Mouse (Mus musculus) ES-E14 (cell line): ENCODE measurements around the gene Ikzf3. TPM values are rescaled to one million over a fixed set of nuclear protein-coding genes. Genes with fewer than 3 reads are reported as not detected.

Experiments
- DNase-seq: peaks from one replicate; pipeline ENCODE4 v3.0.0-alpha.2; 2013; ENCODE audit warnings: low read depth, low spot score
- H3K27ac ChIP-seq: 2 replicates; pipeline ENCODE4 v1.5.1; 2012; ENCODE audit warnings: low read depth, mild to moderate bottlenecking, low read length, moderate library complexity, mixed read lengths; ENCODE audit not compliant: poor library complexity, insufficient read depth, severe bottlenecking
- H3K36me3 ChIP-seq: 2 replicates; pipeline ENCODE4 v1.6.1; 2012; ENCODE audit warnings: mild to moderate bottlenecking, low read length, moderate library complexity, mixed read lengths; ENCODE audit not compliant: control insufficient read depth, poor library complexity, insufficient read depth, severe bottlenecking
- H3K4me1 ChIP-seq, 2 experiments: fragments of 150-350 bp in 1 of 2; sonication (generic) in 1 of 2; 2 replicates each; pipeline ENCODE4 v1.6.1; 2012; ENCODE audit warnings: low read length in 2 of 2, mild to moderate bottlenecking in 1 of 2, mixed read lengths in 1 of 2; ENCODE audit not compliant: control insufficient read depth in 2 of 2, insufficient read depth in 2 of 2, poor library complexity in 1 of 2
- H3K4me3 ChIP-seq, 2 experiments: fragments of 150-350 bp in 1 of 2; sonication (generic) in 1 of 2; 2 replicates each; pipeline ENCODE4 v1.5.1; 2012; ENCODE audit warnings: low read length in 2 of 2, low read depth in 1 of 2, mild to moderate bottlenecking in 1 of 2, mixed read lengths in 1 of 2; ENCODE audit not compliant: insufficient read depth in 1 of 2, poor library complexity in 1 of 2, severe bottlenecking in 1 of 2
- H3K9ac ChIP-seq: 2 replicates; pipeline ENCODE4 v1.6.1; 2012; ENCODE audit warnings: low read depth, mild to moderate bottlenecking, low read length, mixed read lengths; ENCODE audit not compliant: poor library complexity, insufficient read depth, severe bottlenecking
- H3K9me3 ChIP-seq: fragments of 150-350 bp; sonication (generic); 2 replicates; pipeline ENCODE4 v1.6.1; 2012; ENCODE audit warnings: low read depth, mild to moderate bottlenecking, low read length; ENCODE audit not compliant: control insufficient read depth, insufficient read depth
- CHD2 ChIP-seq: IDR thresholded peaks from 2 replicates; pipeline ENCODE4 v1.6.1; 2014; ENCODE audit warnings: mild to moderate bottlenecking, low read depth, low read length, inconsistent platforms
- HCFC1 ChIP-seq: IDR thresholded peaks from 2 replicates; pipeline ENCODE4 v1.6.1; 2012; ENCODE audit warnings: low read length, inconsistent platforms, borderline replicate concordance; ENCODE audit not compliant: insufficient read depth
- MAFK ChIP-seq: IDR thresholded peaks from 2 replicates; pipeline ENCODE4 v1.6.1; 2014; ENCODE audit warnings: mild to moderate bottlenecking, low read depth, low read length, inconsistent platforms; ENCODE audit not compliant: insufficient read depth
- ZC3H11A ChIP-seq: IDR thresholded peaks from 2 replicates; pipeline ENCODE4 v1.6.1; 2012; ENCODE audit warnings: low read depth, mild to moderate bottlenecking, inconsistent platforms, low read length, borderline replicate concordance
- ZNF384 ChIP-seq: IDR thresholded peaks from 2 replicates; pipeline ENCODE4 v1.6.1; 2012; ENCODE audit warnings: low read depth, low read length, inconsistent platforms
- in situ Hi-C, 2 experiments: fragments of 600-800 bp; cut with MboI; formaldehyde crosslinking; loops; one replicate each; pipeline ENCODE4 v1.15.1; 2025; ENCODE audit warnings: low sequenced_read_pairs in 2 of 2, inconsistent platforms in 1 of 2; ENCODE audit not compliant: unreplicated experiment in 2 of 2
- total RNA-seq: library from RNA; depleted of rRNA; stranded (reverse); fragments of 300-350 nt; gene quantifications from 2 replicates; pipeline ENCODE4 v1.2.3, GENCODE M21; 2012

Ikzf3 gene
- total RNA-seq, 1 experiment = 0.58 TPM

GRCm38 (mm10) chr11:98462255-98462654, 83.6 kb downstream of the Ikzf3 start:
- no peak overlapping the region for H3K9ac ChIP-seq
- no peak overlapping the region for H3K27ac ChIP-seq
- TF ChIP-seq CHD2 = no peak
- TF ChIP-seq ZNF384 = no peak
- no peak for TF ChIP-seq HCFC1
- TF ChIP-seq MAFK = no peak
- no peak for TF ChIP-seq ZC3H11A
- no peaks in the 10 kb centered on the region for H3K36me3 ChIP-seq
- in situ Hi-C loops = no loop called here
- peaks cover 3 to 21% of the 10 kb centered on the region in 2 experiments; a peak in 3 of 4 replicates for H3K4me1 ChIP-seq
- no peaks in the 10 kb centered on the region for H3K9me3 ChIP-seq
- no peak for DNase-seq
- no peak overlapping the region for H3K4me3 ChIP-seq

DNA sequence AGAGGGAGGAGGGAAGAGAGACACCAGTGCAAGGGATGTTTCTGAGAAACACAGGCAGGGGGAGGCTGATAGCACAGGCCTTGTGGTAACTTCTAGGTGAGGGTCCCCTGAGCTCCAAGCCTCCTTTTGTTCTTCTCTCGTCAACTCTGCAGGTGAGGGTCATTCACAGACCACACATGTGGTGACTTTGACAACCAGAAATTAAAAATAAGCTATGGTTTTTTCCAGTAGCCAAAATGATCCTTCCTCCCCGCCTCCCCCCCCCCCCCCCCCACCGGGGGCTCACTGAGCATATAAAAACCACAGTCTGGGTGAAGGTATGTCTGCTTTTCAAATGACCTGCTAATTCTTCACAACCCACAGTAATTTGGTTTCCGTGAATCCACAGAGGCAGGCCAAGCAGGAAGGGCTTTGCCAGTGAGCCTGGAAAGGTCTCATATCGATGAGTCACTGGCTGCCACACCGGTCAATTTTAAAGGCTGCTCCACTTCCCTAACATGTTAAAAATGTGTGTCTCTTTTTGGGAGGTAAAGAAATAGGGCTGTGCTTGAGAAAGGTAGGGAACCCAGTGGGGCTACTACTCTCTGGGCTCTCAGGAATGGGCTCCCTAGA, 84.6 kb downstream of the Ikzf3 start:
- Histone ChIP-seq H3K27ac (no peak overlapping the region), H3K4me3 (no peak overlapping the region), H3K36me3 (no peaks in the 10 kb centered on the region), H3K9me3 (no peaks in the 10 kb centered on the region), H3K9ac (no peak overlapping the region), H3K4me1 (peaks cover 3 to 24% of the 10 kb centered on the region in 2 experiments; a peak in 3 of 4 replicates)
- in situ Hi-C loops = no loop called here
- DNase-seq = no peak
- TF ChIP-seq CHD2 (no peak), MAFK (no peak), HCFC1 (no peak)

DNA sequence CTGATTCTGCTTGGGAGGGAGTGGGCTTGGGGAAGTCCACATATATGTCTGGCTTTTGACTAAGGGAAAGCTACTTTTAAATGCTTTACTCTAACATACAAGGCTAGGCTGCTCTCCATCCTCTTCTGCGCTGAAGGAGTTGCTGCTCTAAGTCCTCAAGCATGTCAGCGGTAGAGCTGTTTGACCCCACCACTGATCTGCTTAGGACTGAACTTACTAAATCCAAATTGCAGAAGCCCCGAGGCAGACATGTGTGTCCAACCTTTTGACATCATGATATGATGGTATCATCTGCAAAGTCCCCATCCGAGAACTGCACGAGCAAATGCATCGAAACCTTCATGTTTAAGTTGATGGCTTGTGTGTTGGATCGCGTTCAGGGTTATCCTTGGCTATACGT, 86.0 kb downstream of the Ikzf3 start:
- no peak for TF ChIP-seq HCFC1
- no peak for TF ChIP-seq CHD2
- TF ChIP-seq ZC3H11A = no peak
- TF ChIP-seq MAFK = no peak
- no peak for TF ChIP-seq ZNF384
- H3K4me1 ChIP-seq = peaks cover 3 to 24% of the 10 kb centered on the region in 2 experiments; a peak in 3 of 4 replicates
- in situ Hi-C loops = no loop called here
- H3K27ac ChIP-seq = no peak overlapping the region
- H3K36me3 ChIP-seq = peaks cover 9% of the 10 kb centered on the region
- no peak overlapping the region for H3K9ac ChIP-seq
- H3K4me3 ChIP-seq = no peak overlapping the region
- no peaks in the 10 kb centered on the region for H3K9me3 ChIP-seq
- no peak for DNase-seq

DNA sequence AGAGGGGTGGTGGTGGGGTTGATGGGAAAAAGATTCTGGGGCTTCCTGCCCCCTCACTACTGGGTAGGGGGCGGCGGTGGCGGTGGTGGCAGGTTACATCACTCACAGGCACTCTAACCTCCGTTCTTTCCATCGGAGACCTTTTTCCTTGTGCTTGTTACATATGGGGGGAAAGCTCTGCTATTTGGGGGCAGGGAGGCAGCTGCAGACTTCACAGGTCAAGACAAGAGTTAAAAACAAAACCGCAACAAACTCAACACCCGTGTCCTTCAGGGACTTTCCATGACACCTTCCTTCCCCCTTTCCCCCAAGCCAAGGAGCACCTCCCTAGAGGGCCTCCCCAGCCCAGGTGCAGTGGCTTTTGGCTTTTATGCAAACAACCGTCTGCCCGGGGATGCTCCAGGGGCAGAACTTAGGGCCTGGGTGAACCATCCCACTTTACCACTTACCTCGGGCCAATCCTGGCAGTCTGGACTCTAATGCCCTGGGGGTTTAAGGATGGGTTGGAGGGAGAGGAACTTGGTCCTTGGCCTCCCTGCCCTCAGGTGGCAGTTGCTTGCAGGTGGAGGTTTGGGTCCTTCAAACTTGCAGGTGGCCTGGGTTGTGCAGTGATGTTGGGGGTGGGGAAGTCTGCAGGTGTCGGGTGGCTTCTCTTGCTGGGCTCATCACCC, 86.6 kb downstream of the Ikzf3 start:
- Histone ChIP-seq H3K4me1 (peaks cover 3 to 24% of the 10 kb centered on the region in 2 experiments; a peak in 3 of 4 replicates), H3K27ac (no peak overlapping the region), H3K4me3 (no peak overlapping the region), H3K9ac (no peak overlapping the region), H3K36me3 (peaks cover 16% of the 10 kb centered on the region), H3K9me3 (no peaks in the 10 kb centered on the region)
- in situ Hi-C loops = no loop called here
- no peak for DNase-seq
- TF ChIP-seq ZC3H11A (no peak), ZNF384 (no peak), MAFK (no peak), CHD2 (no peak), HCFC1 (no peak)
